Mouse (Mus musculus) spleen, adult 10 weeks (tissue): ENCODE data around the gene Nit2. TPM values are rescaled to one million over a fixed set of nuclear protein-coding genes. Genes with fewer than 3 reads are reported as not detected.

Source experiments
- polyA plus RNA-seq: library from polyadenylated mRNA; stranded (reverse); fragments of 350-450 nt; fragmentation: Illumina TruSeq; extraction: RNeasy Lipid Tissue Mini Kit (QIAGEN cat#74804); gene quantifications from one replicate; pipeline ENCODE4 v1.2.3, GENCODE M21; 2015; ENCODE audit warnings: low replicate concordance; ENCODE audit not compliant: insufficient read depth

Gene Nit2
- 28.3 TPM for polyA plus RNA-seq

DNA sequence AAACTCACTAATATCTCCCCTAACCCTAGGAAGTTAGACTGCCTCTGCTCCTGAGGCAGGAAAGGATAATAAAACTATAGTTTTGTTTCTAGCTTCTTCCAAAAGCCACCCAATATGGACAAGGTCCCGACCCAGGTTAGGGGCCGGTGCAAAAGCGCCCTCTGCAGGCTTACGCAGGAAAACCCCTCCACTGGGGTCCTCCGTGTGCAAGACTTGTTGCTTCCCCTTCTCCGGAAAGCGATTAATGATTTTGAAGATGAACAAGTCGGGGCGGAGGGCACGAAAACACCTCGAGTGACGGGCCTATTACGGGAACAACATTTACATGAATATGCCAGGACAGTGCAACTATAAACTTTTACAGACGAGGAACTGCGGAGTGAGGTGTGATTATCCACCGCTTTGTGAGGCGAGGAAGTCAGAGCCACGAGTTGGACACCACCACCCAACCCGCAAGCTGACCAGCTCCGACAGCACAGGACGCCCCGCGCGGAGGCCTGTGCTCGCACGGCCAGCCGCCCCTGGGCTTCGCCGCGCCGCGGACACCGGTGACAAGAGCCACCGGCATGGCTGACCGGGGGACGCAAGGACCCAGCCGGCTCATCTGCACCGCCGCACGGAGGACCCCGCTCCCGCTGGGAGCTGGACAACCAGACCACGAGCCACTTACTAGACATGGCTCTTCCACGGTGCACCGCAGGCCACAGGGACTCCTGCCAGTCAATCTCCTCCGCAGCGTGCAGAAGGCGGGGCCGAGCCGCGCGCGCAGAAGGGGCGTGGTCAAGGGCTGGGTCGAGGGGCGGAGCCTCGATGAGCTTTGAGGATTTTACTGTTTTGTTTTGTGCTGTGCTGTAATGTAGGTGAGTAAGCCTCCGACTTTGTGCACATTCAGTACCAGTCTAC lies at the start of gene Nit2:
TSS of gene Nit2 (minus strand) at position 731 of the 903 bp plus-strand sequence.

GRCm38 (mm10) chr16:57120913-57121815 lies 46.0 kb downstream of the Nit2 start, which contains the start of gene Tomm70a:
Gene Tomm70a, plus strand, starts transcription at chr16:57121703.

Other genes with a start within 250 kb of the Nit2 start
- gene Lnp1, start 239.3 kb downstream of the Nit2 start, polyA plus RNA-seq = not detected
- gene Tmem45a2, start 96.0 kb downstream of the Nit2 start, polyA plus RNA-seq = not detected
- gene Tomm70a, start 45.6 kb downstream of the Nit2 start, polyA plus RNA-seq = 50.0 TPM
- 69.0 TPM for gene Tbc1d23, start 64.2 kb upstream of the Nit2 start, polyA plus RNA-seq
- not detected for gene Tmem30c, start 125.5 kb upstream of the Nit2 start, polyA plus RNA-seq
- 298 TPM for gene Filip1l, start 185.8 kb upstream of the Nit2 start, polyA plus RNA-seq